9 mouse cellular contexts compared by ENCODE assay signal in the genomic region with DNA sequence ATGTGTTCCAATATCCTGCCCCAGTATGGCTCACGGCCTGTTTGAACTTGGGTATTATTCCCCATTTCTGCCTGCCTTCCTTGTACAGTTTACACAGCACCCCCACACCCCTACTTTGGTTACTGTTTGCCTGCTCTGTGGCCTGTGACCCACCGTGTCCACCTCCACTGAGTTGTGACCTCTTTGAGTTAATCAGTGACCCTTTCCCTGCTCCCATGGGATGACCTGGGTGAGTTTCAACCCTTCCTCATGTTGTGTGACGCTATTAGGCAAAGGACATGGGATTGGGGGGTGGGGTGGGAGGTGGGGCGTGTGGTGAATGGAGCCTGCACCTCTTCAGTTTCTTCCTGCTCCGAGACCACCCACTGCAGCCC. TPM values are rescaled to one million over a fixed set of nuclear protein-coding genes. Genes with fewer than 3 reads are reported as not detected.
A peak's percentile ranks its signal among the peaks of the same experiment; 100 is the strongest.
DNase-seq lines count a peak whose midpoint lies in the region; ATAC-seq and TF ChIP-seq lines count a peak whose summit lies in the region.
"Had no signal": no experiment of that assay in that cellular context is flagged by ENCODE, and none has a peak within 500 bp of the region (broad histone marks: within the 10 kb centered on the region; RNA-seq: fewer than 3 reads in every experiment).

No protein-coding gene starts in this region.

- no peak for ATAC-seq in intestine, embryonic 14.5 days (replicated peaks; ENCODE audit: low FRiP score, low TSS enrichment, low read depth)
- no peak for ATAC-seq in intestine, postnatal 0 days
- ATAC-seq in forebrain, postnatal 0 days, result no peak
- no peak for ATAC-seq in neural tube, embryonic 13.5 days (ENCODE audit: low read depth)

- TF ChIP-seq CTCF in intestine, postnatal 0 days (IDR thresholded peaks at IDR 0.05; ENCODE audit: low read depth), result no peak
- TF ChIP-seq CTCF in forebrain, postnatal 0 days (IDR thresholded peaks at IDR 0.05; ENCODE audit: low read depth), result no peak

- 40% methylated on average over 5 of the region's 5 CpGs for WGBS in intestine, embryonic 14.5 days
- WGBS in intestine, postnatal 0 days, result 36% methylated on average over 5 of the region's 5 CpGs
- WGBS in forebrain, postnatal 0 days, result 63% methylated on average over 5 of the region's 5 CpGs
- WGBS in neural tube, embryonic 13.5 days, result 55% methylated on average over 5 of the region's 5 CpGs

- no peak overlapping the region for H3K4me3 ChIP-seq in intestine, embryonic 14.5 days (ENCODE audit: low read depth, low read length)
- H3K4me3 ChIP-seq in intestine, postnatal 0 days (ENCODE audit: low read depth, low read length), result no peak overlapping the region
- H3K4me3 ChIP-seq in forebrain, postnatal 0 days (ENCODE audit: low read depth, low read length), result peak overlapping the region; percentile 85
- peak overlapping the region; percentile 62 for H3K4me3 ChIP-seq in neural tube, embryonic 13.5 days

- no peak overlapping the region for H3K27ac ChIP-seq in intestine, embryonic 14.5 days (ENCODE audit: low read depth)
- no peak overlapping the region for H3K27ac ChIP-seq in intestine, postnatal 0 days (ENCODE audit: low read depth, low read length)
- no peak overlapping the region for H3K27ac ChIP-seq in forebrain, postnatal 0 days (ENCODE audit: low read depth, low read length)
- H3K27ac ChIP-seq in neural tube, embryonic 13.5 days (replicated peaks), result no peak overlapping the region

- DNase-seq in intestine, embryonic 14.5 days (ENCODE audit: low spot score), result no peak
- DNase-seq in forebrain, postnatal 0 days, result no peak
- DNase-seq in kidney, postnatal 36 days, result peak; percentile 75 to 91
- no peak for DNase-seq in embryo, embryonic 10.5 days (ENCODE audit: low spot score)
- DNase-seq in frontal cortex, postnatal 10 days (ENCODE audit: low spot score in 2 of 2), result no peak
- DNase-seq in gastrocnemius, postnatal 4 days (ENCODE audit: low spot score in 2 of 2), result no peak

- H3K36me3 ChIP-seq in intestine, embryonic 14.5 days (ENCODE audit: control insufficient read depth, insufficient read depth, low read length), result no peaks in the 10 kb centered on the region
- H3K36me3 ChIP-seq in intestine, postnatal 0 days (ENCODE audit: control insufficient read depth, insufficient read depth), result no peaks in the 10 kb centered on the region; the same call in 1 of the 2 replicates
- H3K36me3 ChIP-seq in forebrain, postnatal 0 days (ENCODE audit: insufficient read depth), result no peaks in the 10 kb centered on the region
- no peaks in the 10 kb centered on the region for H3K36me3 ChIP-seq in neural tube, embryonic 13.5 days

- peak overlapping the region; percentile 91 for H3K4me2 ChIP-seq in intestine, embryonic 14.5 days (ENCODE audit: low read length)
- no peak overlapping the region for H3K4me2 ChIP-seq in intestine, postnatal 0 days (replicated peaks; ENCODE audit: low read depth)
- H3K4me2 ChIP-seq in forebrain, postnatal 0 days (ENCODE audit: low read depth), result peak overlapping the region; percentile 83
- H3K4me2 ChIP-seq in neural tube, embryonic 13.5 days, result peak overlapping the region; percentile 70

- H3K9ac ChIP-seq in intestine, embryonic 14.5 days (ENCODE audit: low read length), result no peak overlapping the region
- H3K9ac ChIP-seq in intestine, postnatal 0 days (ENCODE audit: low read depth, low read length), result no peak overlapping the region
- peak overlapping the region; percentile 79; the same call in 1 of the 2 replicates for H3K9ac ChIP-seq in forebrain, postnatal 0 days
- H3K9ac ChIP-seq in neural tube, embryonic 13.5 days, result peak overlapping the region; percentile 77

- no peaks in the 10 kb centered on the region for H3K9me3 ChIP-seq in intestine, embryonic 14.5 days (ENCODE audit: control insufficient read depth, low read length)
- H3K9me3 ChIP-seq in intestine, postnatal 0 days (ENCODE audit: control insufficient read depth), result no peaks in the 10 kb centered on the region
- H3K9me3 ChIP-seq in forebrain, postnatal 0 days (ENCODE audit: low read length), result no peaks in the 10 kb centered on the region
- no peaks in the 10 kb centered on the region for H3K9me3 ChIP-seq in neural tube, embryonic 13.5 days

- peaks cover 19% of the 10 kb centered on the region for H3K4me1 ChIP-seq in intestine, embryonic 14.5 days (replicated peaks; ENCODE audit: control insufficient read depth, insufficient read depth, low read length)
- H3K4me1 ChIP-seq in intestine, postnatal 0 days (replicated peaks; ENCODE audit: control insufficient read depth, insufficient read depth, low read length), result no peaks in the 10 kb centered on the region
- peaks cover 13% of the 10 kb centered on the region for H3K4me1 ChIP-seq in forebrain, postnatal 0 days (ENCODE audit: insufficient read depth)
- peaks cover 27% of the 10 kb centered on the region for H3K4me1 ChIP-seq in neural tube, embryonic 13.5 days (replicated peaks)

- no peaks in the 10 kb centered on the region for H3K27me3 ChIP-seq in intestine, embryonic 14.5 days (replicated peaks; ENCODE audit: control insufficient read depth, insufficient read depth, low read length)
- peaks cover 54% of the 10 kb centered on the region for H3K27me3 ChIP-seq in intestine, postnatal 0 days (replicated peaks; ENCODE audit: control insufficient read depth, insufficient read depth, low read length)
- H3K27me3 ChIP-seq in forebrain, postnatal 0 days (ENCODE audit: insufficient read depth, low read length), result no peaks in the 10 kb centered on the region
- no peaks in the 10 kb centered on the region for H3K27me3 ChIP-seq in neural tube, embryonic 13.5 days

RNA-seq across cellular contexts. Expression of a gene that starts 1.4 kb away (rescaled TPM):
- polyA plus RNA-seq in intestine, embryonic 14.5 days (2014; fragmentation: Nextera tagmentation; extraction: Ambion mirVana), result 10.1 and 11.0 TPM in 2 replicates
- polyA plus RNA-seq in intestine, postnatal 0 days (2015; fragmentation: Nextera tagmentation; extraction: Ambion mirVana), result 3.5 and 3.9 TPM in 2 replicates
- 27.7 and 29.1 TPM in 2 replicates for total RNA-seq in forebrain, postnatal 0 days (2014; rRNA removed)
- 19.3 and 25.7 TPM in 2 replicates for polyA plus RNA-seq in forebrain, postnatal 0 days (2015; fragmentation: Nextera tagmentation; extraction: Ambion mirVana)
- polyA plus RNA-seq in neural tube, embryonic 13.5 days (2015; fragmentation: Nextera tagmentation; extraction: Ambion mirVana), result 23.6 and 24.5 TPM in 2 replicates
- 10 to 100 TPM; 26.0 to 34.7 TPM for total RNA-seq in gastrocnemius, postnatal 4 days (2021)

RNA-seq across cellular contexts. Expression of a gene that starts 21.1 kb away (rescaled TPM):
- polyA plus RNA-seq in intestine, embryonic 14.5 days (2014; fragmentation: Nextera tagmentation; extraction: Ambion mirVana), result not detected in 2 replicates
- polyA plus RNA-seq in intestine, postnatal 0 days (2015; fragmentation: Nextera tagmentation; extraction: Ambion mirVana), result not detected in 2 replicates
- 0.08 TPM in 1 of 2 replicates, not detected in the other for total RNA-seq in forebrain, postnatal 0 days (2014; rRNA removed)
- polyA plus RNA-seq in forebrain, postnatal 0 days (2015; fragmentation: Nextera tagmentation; extraction: Ambion mirVana), result not detected in 2 replicates
- not detected in 2 replicates for polyA plus RNA-seq in neural tube, embryonic 13.5 days (2015; fragmentation: Nextera tagmentation; extraction: Ambion mirVana)
- total RNA-seq in gastrocnemius, postnatal 4 days (2021), result not detected
- polyA plus RNA-seq: heart, postnatal 0 days had no signal

RNA-seq across cellular contexts. Expression of a gene that starts 29.2 kb away (rescaled TPM):
- polyA plus RNA-seq in intestine, embryonic 14.5 days (2014; fragmentation: Nextera tagmentation; extraction: Ambion mirVana), result not detected in 2 replicates
- not detected in 2 replicates for polyA plus RNA-seq in intestine, postnatal 0 days (2015; fragmentation: Nextera tagmentation; extraction: Ambion mirVana)
- total RNA-seq in forebrain, postnatal 0 days (2014; rRNA removed), result 0.05 TPM in 1 of 2 replicates, not detected in the other
- not detected in 2 replicates for polyA plus RNA-seq in forebrain, postnatal 0 days (2015; fragmentation: Nextera tagmentation; extraction: Ambion mirVana)
- not detected in 2 replicates for polyA plus RNA-seq in neural tube, embryonic 13.5 days (2015; fragmentation: Nextera tagmentation; extraction: Ambion mirVana)
- not detected for total RNA-seq in gastrocnemius, postnatal 4 days (2021)
- polyA plus RNA-seq: heart, postnatal 0 days had no signal

Comparison
In these comparisons a context has a peak if more than half of its experiments do, and no peak if none do; other contexts are left out.
1. DNase-seq: peak in kidney, postnatal 36 days (2 of 2); none in intestine, embryonic 14.5 days (single experiment), forebrain, postnatal 0 days (single experiment), embryo, embryonic 10.5 days (single experiment), frontal cortex, postnatal 10 days (0 of 2) and gastrocnemius, postnatal 4 days (0 of 2).
2. H3K4me3 ChIP-seq: peak in forebrain, postnatal 0 days (single experiment) and neural tube, embryonic 13.5 days (single experiment); none in intestine, embryonic 14.5 days (single experiment) and intestine, postnatal 0 days (single experiment).
3. H3K9ac ChIP-seq: peak in forebrain, postnatal 0 days (single experiment) and neural tube, embryonic 13.5 days (single experiment); none in intestine, embryonic 14.5 days (single experiment) and intestine, postnatal 0 days (single experiment).